Mouse (Mus musculus): ENCODE measurements around the gene Abca1.

- TF ChIP-seq CTCF (conservative IDR thresholded peaks at IDR 0.05; ENCODE audit: low read length) (no peak), POU5F1 (IDR thresholded peaks at IDR 0.05; ENCODE audit: borderline replicate concordance, low read length) (no peak), NANOG (IDR thresholded peaks at IDR 0.05; ENCODE audit: borderline replicate concordance, low read length) (no peak)
Measured at GRCm38 (mm10) chr4:53093615-53094014, 66.1 kb downstream of the Abca1 start.

All from E14TG2a.4 (cell line).